Mouse (Mus musculus): Measurements from ENCODE around the gene Angptl8.

DNA sequence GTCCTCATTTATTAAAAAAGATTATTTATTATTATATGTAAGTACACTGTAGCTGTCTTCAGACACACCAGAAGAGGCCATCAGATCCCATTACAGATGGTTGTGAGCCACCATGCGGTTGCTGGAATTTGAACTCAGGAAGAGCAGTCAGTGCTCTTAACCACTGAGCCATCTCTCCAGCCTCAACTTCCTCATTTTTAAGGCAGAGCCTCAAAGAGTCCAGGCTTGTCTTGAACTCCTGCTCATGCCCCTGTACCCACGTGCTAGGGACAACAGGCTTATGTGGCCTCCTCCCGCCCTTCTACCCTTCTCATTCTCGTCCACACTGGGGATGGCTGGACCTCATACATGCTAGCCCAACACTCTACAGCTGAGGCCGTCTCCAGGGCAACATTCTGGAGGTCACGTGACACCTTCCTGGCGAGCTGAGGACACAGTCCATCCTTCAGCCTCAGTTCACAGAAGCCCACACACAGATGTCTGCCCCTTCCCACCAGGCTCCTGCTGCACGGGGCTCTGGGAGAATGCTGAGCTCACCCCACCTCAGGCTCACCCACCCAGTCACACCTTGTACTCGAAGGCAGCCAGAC lies 18.5 kb upstream of the Angptl8 start:
- TF ChIP-seq EP300 (optimal IDR thresholded peaks at IDR 0.05), result no peak
- no peak for TF ChIP-seq CTCF (IDR thresholded peaks at IDR 0.05; ENCODE audit: low read depth)

All from stomach, postnatal 0 days (tissue).